ENCODE assay signal across 8 mouse cellular contexts in the genomic region with DNA sequence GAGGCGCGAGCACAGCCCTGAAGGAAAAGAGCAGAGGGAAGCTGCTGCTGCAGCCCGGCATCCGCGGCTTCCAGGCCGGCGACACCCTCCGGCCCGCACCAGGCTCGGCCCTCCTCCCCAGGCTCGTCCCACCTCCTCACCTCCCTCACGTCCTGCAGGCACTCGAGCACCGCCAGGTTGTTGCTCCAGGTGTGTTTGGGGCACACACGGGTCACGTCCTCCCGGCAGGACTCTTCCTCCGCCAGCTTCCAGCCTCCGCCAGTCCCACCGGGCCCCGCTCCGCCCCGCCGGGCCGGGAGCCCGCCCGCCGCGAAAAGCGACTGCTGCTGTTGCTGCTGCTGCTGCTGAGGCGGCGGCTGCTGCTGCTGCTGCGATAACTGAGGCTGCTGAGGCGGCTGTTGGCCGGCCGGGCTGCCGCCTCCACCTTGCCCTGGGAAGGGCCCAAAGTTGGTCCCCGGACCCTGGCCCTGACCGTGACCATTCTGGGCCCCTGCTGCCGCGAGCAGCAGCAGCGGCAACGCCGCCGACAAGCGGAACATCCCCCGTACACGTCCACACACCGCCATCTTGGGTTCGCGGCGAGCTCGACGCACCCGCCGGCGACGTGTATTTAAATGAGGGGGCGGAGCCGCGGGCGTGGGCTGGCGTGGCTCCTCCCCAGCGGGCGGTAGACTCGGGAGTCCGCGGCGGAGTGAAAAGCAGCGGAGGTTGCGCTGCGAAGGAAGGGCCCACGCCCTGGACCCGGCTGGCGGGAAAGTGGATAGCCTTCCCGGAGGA. TPM values are rescaled to one million over a fixed set of nuclear protein-coding genes. Genes with fewer than 3 reads are reported as not detected.
DNase-seq lines count a peak whose midpoint lies in the region; ATAC-seq lines count a peak whose summit lies in the region.

Gene Glg1, minus strand, starts transcription at position 586 of the 777 bp plus-strand sequence.

- peak; percentile 94 for ATAC-seq in hindbrain, embryonic 16.5 days

- H3K79me2 ChIP-seq in macrophage (ENCODE audit: inconsistent target), result peaks cover 52% of the 10 kb centered on the region

- under 1% methylated on average over 72 of the region's 76 CpGs for WGBS in hindbrain, embryonic 16.5 days
- under 1% methylated on average over 61 of the region's 76 CpGs for WGBS in macrophage (ENCODE audit: missing documents)

- H3K4me3 ChIP-seq in hindbrain, embryonic 16.5 days (ENCODE audit: low read length), result peak within 1 kb of the TSS; percentile 92
- H3K4me3 ChIP-seq in macrophage (ENCODE audit: inconsistent target), result peak within 1 kb of the TSS; percentile 84

- H3K9ac ChIP-seq in hindbrain, embryonic 16.5 days (ENCODE audit: low read depth, low read length), result peak within 1 kb of the TSS; percentile 97

- peak within 1 kb of the TSS; percentile 63 for H3K4me2 ChIP-seq in hindbrain, embryonic 16.5 days (ENCODE audit: low read length)

- H3K9me3 ChIP-seq in hindbrain, embryonic 16.5 days (ENCODE audit: control insufficient read depth, low read length), result no peaks in the 10 kb centered on the region

- H3K36me3 ChIP-seq in hindbrain, embryonic 16.5 days (ENCODE audit: control insufficient read depth, insufficient read depth, low read length), result no peaks in the 10 kb centered on the region
- H3K36me3 ChIP-seq in macrophage (ENCODE audit: inconsistent target), result no peaks in the 10 kb centered on the region

- peak; percentile 87 for DNase-seq in WW6 (ENCODE audit: low read depth, low spot score)
- DNase-seq in cerebellum, postnatal 4 days (ENCODE audit: low spot score in 2 of 2), result peak; percentile 87 to 92
- DNase-seq in gastrocnemius, adult 18-20 months (ENCODE audit: low spot score), result peak; percentile 93
- DNase-seq in left cerebral cortex, adult 18-20 months (ENCODE audit: low spot score in 2 of 2), result peak; percentile 86 to 92
- DNase-seq in right cerebral cortex, adult 18-20 months, result peak; percentile 92
- DNase-seq in urinary bladder, postnatal 10 days (ENCODE audit: low spot score), result peak; percentile 90

- peaks cover 8% of the 10 kb centered on the region for H3K4me1 ChIP-seq in hindbrain, embryonic 16.5 days (ENCODE audit: control insufficient read depth, insufficient read depth, low read depth, low read length)

- no peaks in the 10 kb centered on the region for H3K27me3 ChIP-seq in hindbrain, embryonic 16.5 days (replicated peaks; ENCODE audit: control insufficient read depth, insufficient read depth, low read length)

- peak within 1 kb of the TSS; percentile 99 for H3K27ac ChIP-seq in hindbrain, embryonic 16.5 days (ENCODE audit: low read depth, low read length)
- peak within 1 kb of the TSS; percentile 76 for H3K27ac ChIP-seq in macrophage

RNA-seq across cellular contexts. Expression of gene Glg1, which starts in this region (rescaled TPM):
- 10 to 100 TPM; 30.5 to 35.0 TPM for total RNA-seq in gastrocnemius, adult 18-20 months (2021)
- 58.1 and 66.1 TPM in 2 replicates for polyA plus RNA-seq in hindbrain, embryonic 16.5 days (2015; fragmentation: Nextera tagmentation; extraction: Ambion mirVana)
- total RNA-seq in left cerebral cortex, adult 18-20 months (2021), result 100 to 1,000 TPM; 138 to 139 TPM
- 10 to 100 TPM; 13.1 to 73.9 (median 45.0) TPM for total RNA-seq in macrophage (2018; cell fraction: chromatin; rRNA removed)
- 100 to 1,000 TPM in 1 of 26 experiments, 10 to 100 TPM in 25; 24.1 to 108 (median 58.6) TPM for total RNA-seq in macrophage (2018; cell fraction: cytosol; rRNA removed)
- total RNA-seq in macrophage (2018; cell fraction: nucleus; rRNA removed), result 100 to 1,000 TPM in 14 of 26 experiments, 10 to 100 TPM in 12; 53.3 to 221 (median 101) TPM
- 64.0 to 109 TPM (median 66.5 TPM) in 3 replicates for polyA plus RNA-seq in macrophage (2018)

Comparison
In these comparisons a context has a peak if more than half of its experiments do, and no peak if none do; other contexts are left out.
1. Peak in every context shown above with its lines: DNase-seq, ATAC-seq, H3K4me3 ChIP-seq and H3K27ac ChIP-seq.